Mouse (Mus musculus) ovary, adult 2 months (tissue): ENCODE measurements around the gene Olfr849. TPM values are rescaled to one million over a fixed set of nuclear protein-coding genes. Genes with fewer than 3 reads are reported as not detected.

ENCODE experiments used
- polyA plus RNA-seq: library from polyadenylated mRNA; depleted of rRNA; stranded (reverse); fragments of >200 nt; gene quantifications from 2 replicates; pipeline ENCODE4 v1.2.3, GENCODE M21; 2012; rRNA removed

Olfr849 gene
- not detected in 2 replicates for polyA plus RNA-seq

GRCm38 (mm10) chr9:19439966-19440365, at the start of gene Olfr849:
Gene Olfr849 (plus strand): TSS chr9:19440266.

GRCm38 (mm10) chr9:19478148-19478547, 38.1 kb downstream of the Olfr849 start, which contains the start of gene Olfr850:
Gene Olfr850 (minus strand): TSS chr9:19478248.

GRCm38 (mm10) chr9:19492995-19493394, 52.9 kb downstream of the Olfr849 start, which contains the start of gene Olfr851:
Gene Olfr851 (plus strand): TSS chr9:19493295.

Other genes with a start within 250 kb of the Olfr849 start
- not detected in 2 replicates for gene Olfr843, start 188.3 kb upstream of the Olfr849 start, polyA plus RNA-seq
- gene Olfr844, start 123.9 kb upstream of the Olfr849 start, polyA plus RNA-seq, result not detected in 2 replicates
- not detected in 2 replicates for gene Olfr845, start 103.8 kb upstream of the Olfr849 start, polyA plus RNA-seq
- gene Olfr846, start 76.3 kb upstream of the Olfr849 start, polyA plus RNA-seq, result not detected in 2 replicates
- gene Olfr847, start 61.6 kb upstream of the Olfr849 start, polyA plus RNA-seq, result not detected in 2 replicates
- not detected in 2 replicates for gene Olfr850, start 38.0 kb downstream of the Olfr849 start, polyA plus RNA-seq
- not detected in 2 replicates for gene Olfr851, start 53.0 kb downstream of the Olfr849 start, polyA plus RNA-seq
- gene Olfr853, start 100.8 kb downstream of the Olfr849 start, polyA plus RNA-seq, result not detected in 2 replicates
- gene Olfr854, start 127.1 kb downstream of the Olfr849 start, polyA plus RNA-seq, result not detected in 2 replicates
- not detected in 2 replicates for gene Olfr855, start 142.4 kb downstream of the Olfr849 start, polyA plus RNA-seq
- gene Zfp317, start 181.8 kb downstream of the Olfr849 start, polyA plus RNA-seq, result 7.9 and 8.8 TPM in 2 replicates